Mouse (Mus musculus) spleen, adult 12 weeks (tissue): ENCODE data around the gene Tmtc1.

ENCODE experiments used
- DNase-seq: peaks from one replicate; pipeline ENCODE4 v3.0.0; 2022; ENCODE audit warnings: low spot score

Gene Tmtc1

DNA sequence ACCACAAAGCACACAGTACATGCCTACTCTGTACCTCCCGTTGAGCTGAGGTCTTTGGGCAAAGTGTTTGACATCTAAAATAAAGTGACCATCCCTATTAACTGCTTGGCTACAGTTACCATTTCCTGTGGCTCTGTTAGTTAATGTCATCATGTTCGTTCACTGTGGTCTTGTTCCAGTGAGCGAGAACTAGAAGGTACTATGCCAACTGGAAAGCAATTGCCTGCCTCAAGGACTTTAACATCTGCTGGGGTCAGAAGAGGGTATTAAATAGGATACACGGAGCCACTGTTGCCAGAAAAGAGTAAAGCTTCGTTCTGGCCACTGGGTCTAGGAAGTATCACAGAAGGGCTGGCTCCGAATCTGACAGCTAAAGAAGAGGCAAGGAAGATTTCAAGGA is 23.8 kb downstream of the Tmtc1 start:
- no peak for DNase-seq

- no peak for DNase-seq
Measured at GRCm38 (mm10) chr6:148416597-148416996, 27.6 kb downstream of the Tmtc1 start.

- no peak for DNase-seq
Measured at GRCm38 (mm10) chr6:148413638-148414037, 30.6 kb downstream of the Tmtc1 start.

DNA sequence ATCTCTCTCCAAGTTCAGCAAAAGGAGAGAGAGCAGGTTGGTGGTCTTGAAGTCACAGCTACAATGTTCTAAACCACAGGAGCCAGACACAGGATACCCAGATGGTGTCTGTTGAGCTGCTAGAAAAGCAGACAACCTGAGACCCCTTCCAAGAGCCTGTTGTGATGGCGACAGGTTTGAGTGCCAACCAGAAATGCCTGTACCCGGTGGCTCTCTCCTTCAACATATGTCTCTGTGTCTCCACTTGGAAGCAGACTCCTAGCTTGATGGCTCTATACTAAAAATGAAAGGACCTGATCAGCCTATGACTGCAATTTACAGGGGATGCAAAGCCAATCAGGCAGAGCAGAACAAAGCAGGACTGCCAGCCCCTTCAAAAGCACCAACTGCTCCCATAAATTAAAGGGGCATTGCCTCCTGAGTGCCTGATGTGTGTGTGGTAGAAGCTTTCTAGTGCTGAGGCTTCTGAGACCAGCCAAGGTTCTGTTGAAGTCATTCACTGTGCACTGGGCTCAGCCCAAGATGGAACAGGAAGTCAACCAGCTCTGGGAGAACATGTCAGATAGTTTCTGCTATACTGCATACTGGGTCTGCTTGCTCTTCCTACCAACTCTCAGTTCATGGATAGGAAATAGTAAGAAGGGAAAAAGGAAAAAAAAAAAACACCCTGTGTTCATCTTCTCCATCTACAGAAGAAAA is 37.2 kb downstream of the Tmtc1 start:
- DNase-seq: no peak

DNA sequence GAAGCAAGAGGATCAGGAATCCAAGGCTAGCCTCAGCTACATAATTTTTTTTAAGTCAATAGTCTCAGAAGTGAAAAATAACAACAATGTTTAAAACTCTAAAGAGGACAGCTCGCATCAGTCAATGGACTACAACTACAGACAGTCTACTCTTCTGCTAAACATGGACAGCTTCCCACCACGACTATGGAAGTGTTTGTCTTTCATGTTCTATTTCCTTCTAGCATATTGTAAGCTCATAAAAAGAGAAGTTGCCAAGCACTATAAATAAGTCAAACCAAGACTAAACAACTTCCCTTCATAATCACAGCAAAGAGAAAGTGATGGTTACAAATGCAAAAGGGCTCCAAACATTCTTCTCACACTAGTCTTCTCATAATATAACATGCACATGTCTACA is 38.6 kb downstream of the Tmtc1 start:
- DNase-seq: no peak

- DNase-seq: no peak
Measured at GRCm38 (mm10) chr6:148404500-148404899, 39.7 kb downstream of the Tmtc1 start.

- DNase-seq: no peak
Measured at GRCm38 (mm10) chr6:148403761-148404160, 40.4 kb downstream of the Tmtc1 start.

GRCm38 (mm10) chr6:148401031-148401430 is 43.2 kb downstream of the Tmtc1 start:
- DNase-seq: no peak

DNA sequence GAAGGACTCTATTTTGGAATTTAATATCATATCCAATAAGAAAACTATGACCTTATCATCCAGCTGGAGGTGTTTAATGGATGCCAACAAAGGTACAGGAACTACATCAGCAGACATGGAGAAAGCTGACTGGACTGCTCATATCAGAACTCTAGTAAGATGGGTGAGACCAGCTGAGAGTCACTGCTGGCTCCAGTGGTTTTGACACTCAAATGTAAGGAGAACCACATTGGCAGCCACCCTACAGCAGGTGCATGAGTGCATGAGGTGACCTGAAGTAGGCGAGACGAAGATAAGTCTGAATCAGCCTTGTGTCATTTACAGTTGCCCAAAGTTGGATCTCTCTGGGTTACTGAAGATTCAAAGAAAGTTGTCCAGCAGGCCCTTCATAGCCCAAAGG is 44.6 kb downstream of the Tmtc1 start:
- no peak for DNase-seq

- no peak for DNase-seq
Measured at GRCm38 (mm10) chr6:148398888-148399287, 45.3 kb downstream of the Tmtc1 start.

- no peak for DNase-seq
Measured at GRCm38 (mm10) chr6:148397270-148397669, 46.9 kb downstream of the Tmtc1 start.

DNA sequence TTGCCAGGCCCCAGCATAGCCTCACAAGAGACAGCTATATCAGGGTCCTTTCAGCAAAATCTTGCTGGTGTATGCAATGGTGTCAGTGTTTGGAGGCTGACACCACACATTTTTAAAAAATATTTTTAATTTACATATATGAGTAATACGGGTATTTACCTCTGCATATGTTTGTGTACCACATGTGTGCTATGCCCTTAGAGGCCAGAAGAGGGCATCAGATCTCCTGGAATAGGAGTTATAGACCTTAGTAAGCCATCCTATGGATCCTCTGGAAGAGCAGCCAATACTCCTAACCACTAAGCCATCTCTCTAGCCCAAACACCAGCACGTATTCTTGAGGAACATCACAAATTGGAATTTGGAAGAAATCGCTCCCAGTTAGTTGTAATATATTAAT is 48.9 kb downstream of the Tmtc1 start:
- no peak for DNase-seq

DNA sequence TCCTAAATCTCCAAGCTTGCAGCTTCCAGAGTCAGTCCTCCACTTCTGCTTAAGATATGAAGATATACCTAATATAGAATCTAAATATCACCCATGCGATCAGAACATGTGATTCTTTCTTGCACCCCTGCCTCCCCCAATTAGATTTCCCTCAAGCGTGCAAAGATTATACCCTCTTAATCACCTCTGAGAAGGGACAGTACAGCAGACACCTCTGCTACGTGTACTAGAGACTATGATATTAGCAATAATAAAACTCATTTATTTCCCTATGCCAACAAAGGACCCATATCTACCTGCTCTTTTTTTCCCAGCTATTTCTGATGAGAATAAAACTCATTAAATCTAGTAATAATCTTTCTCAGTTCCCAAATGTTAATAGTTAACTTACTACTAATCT is 49.9 kb downstream of the Tmtc1 start:
- no peak for DNase-seq

GRCm38 (mm10) chr6:148392147-148392546 is 52.0 kb downstream of the Tmtc1 start:
- DNase-seq: no peak

DNA sequence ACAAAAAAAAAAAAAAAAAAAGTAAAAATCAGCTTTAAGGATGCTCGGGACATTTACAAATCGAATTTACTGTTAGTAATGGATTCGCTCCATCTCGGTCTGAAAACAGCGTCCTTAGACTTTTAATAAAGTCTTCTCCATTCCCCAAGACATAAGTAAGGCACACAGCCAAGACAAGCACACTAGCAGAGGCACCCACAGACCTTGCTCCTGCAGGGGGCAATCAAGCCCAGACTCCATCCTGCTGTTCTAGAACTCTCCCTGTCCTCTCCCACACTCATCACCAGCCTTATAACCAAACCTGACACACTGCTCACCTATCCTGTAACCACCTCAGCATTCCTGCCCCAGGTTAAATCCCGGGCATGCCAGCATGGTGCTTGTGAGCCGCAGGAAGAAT is 52.9 kb downstream of the Tmtc1 start:
- DNase-seq: no peak

GRCm38 (mm10) chr6:148390630-148391276 is 53.4 kb downstream of the Tmtc1 start:
- no peak for DNase-seq

DNA sequence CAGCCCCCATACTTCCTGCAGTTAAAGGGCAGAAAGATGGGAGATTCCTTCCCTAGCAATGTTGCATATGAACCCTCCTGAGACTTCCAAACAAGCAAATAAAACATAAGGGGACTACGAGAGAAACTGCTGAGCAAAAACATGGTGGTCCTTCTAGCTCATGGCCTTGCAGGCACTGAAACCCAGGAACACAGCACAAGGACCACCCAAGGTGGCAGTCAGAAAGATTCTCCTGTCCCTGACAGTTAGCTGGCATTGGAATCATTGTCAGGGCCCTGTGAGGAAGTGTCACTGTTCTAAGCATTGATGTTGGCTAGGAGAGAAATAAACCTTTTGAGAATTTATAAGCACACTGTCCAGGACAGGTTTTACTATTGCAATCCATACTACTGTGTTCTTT is 56.2 kb downstream of the Tmtc1 start:
- DNase-seq: no peak

GRCm38 (mm10) chr6:148384111-148384895 is 59.9 kb downstream of the Tmtc1 start:
- no peak for DNase-seq

GRCm38 (mm10) chr6:148381163-148381782 is 62.9 kb downstream of the Tmtc1 start:
- no peak for DNase-seq

DNA sequence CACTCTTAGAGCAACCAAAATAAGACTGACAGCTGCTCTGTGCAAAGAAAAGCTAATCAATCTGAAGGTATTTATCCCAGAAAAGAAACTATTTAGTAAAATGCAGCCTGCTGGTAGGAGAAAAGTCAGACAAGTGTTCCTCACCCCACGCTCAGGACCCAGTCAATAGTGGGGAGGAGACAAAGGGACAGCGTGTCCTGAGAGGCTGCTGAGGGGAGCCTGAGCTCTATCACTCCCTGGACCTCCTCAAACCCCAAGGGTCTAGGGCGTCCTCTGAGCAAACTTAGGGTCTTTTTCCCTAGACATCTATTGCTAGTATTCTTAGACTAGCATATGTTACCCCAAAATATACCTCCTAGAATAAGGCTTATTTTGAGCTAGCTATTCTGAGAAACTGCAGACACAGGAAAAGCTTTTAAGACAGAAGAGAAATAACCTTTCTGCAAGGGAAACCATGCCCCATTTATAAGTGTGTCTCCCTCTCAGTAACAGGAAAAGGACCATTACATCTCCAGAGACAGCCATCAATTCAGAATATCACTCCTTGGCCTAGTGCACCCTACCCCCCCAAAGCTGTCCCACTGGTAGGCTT is 68.5 kb downstream of the Tmtc1 start:
- no peak for DNase-seq

DNA sequence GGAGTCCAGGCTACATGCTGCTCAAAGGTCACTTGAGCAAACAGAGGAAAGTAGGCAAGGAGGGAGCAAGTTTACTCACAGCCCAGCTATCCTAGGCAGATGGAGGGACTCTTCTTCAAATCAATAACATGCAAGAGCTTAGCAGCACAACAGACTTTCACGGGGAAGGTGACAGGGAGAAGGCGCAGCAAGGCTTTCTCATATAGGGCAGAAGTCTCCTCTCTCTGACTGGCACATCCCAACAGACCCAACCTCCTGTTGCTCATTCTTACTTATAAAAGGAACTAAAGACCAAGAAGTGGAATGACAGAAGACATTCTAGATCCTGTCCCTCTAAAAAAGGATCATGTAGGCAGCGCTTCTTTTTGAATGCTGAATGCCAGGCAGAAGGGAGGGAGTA is 69.2 kb downstream of the Tmtc1 start:
- no peak for DNase-seq

DNA sequence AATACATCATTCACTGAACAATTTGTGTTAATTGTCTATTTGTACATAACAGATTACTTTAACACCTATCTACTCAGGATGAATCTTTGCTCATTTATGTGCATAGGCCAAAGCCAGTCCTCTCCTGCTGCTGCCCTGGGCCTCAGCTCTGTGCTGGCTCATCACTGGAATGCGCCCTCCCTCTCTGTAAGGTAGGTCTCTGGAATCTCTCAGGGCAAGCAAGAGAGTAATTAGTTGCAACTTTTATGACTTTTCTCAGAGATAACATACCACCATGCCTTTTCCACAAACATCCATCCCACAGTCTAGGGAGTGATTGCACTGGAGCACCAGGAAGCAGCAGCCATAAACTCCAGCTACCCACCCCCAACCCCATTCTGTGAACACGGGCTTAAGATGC is 70.7 kb downstream of the Tmtc1 start:
- no peak for DNase-seq
